Mouse (Mus musculus) thymus, adult 2 months (tissue): ENCODE data around the gene Thrap3. TPM values are rescaled to one million over a fixed set of nuclear protein-coding genes. Genes with fewer than 3 reads are reported as not detected.

Source experiments
- DNase-seq: peaks from one replicate; pipeline ENCODE4 v3.0.0; 2021
- H3K27ac ChIP-seq: fragments of 200-500 bp; 2 replicates; pipeline ENCODE4 v1.5.1; 2012; ENCODE audit warnings: low read length, control low read depth; ENCODE audit not compliant: control insufficient read depth, insufficient read depth
- H3K27me3 ChIP-seq: fragments of 200-500 bp; 2 replicates; pipeline ENCODE4 v1.6.1; 2012; ENCODE audit warnings: mild to moderate bottlenecking, low read length, moderate library complexity, mixed read lengths; ENCODE audit not compliant: control insufficient read depth, insufficient read depth
- H3K36me3 ChIP-seq: fragments of 200-500 bp; 2 replicates; pipeline ENCODE4 v1.6.1; 2012; ENCODE audit warnings: mild to moderate bottlenecking, low read length, moderate library complexity; ENCODE audit not compliant: control insufficient read depth, insufficient read depth
- H3K4me1 ChIP-seq: fragments of 200-500 bp; replicated peaks from 2 replicates; pipeline ENCODE4 v1.6.1; 2012; ENCODE audit warnings: low read length; ENCODE audit not compliant: control insufficient read depth, insufficient read depth
- H3K4me3 ChIP-seq: fragments of 200-500 bp; 2 replicates; pipeline ENCODE4 v1.5.1; 2012; ENCODE audit warnings: mild to moderate bottlenecking, low read length, control low read depth, moderate library complexity; ENCODE audit not compliant: control insufficient read depth, insufficient read depth
- CTCF ChIP-seq: fragments of 200-500 bp; IDR thresholded peaks from 2 replicates; pipeline ENCODE4 v1.5.1; 2012; ENCODE audit warnings: mild to moderate bottlenecking, control low read depth, low read length, moderate library complexity, borderline replicate concordance; ENCODE audit not compliant: control insufficient read depth, poor library complexity, insufficient read depth; ENCODE audit errors: extremely low read depth
- POLR2A ChIP-seq: fragments of 200-500 bp; IDR thresholded peaks from 2 replicates; pipeline ENCODE4 v1.6.1; 2012; ENCODE audit warnings: mild to moderate bottlenecking, low read length, control low read depth, moderate library complexity; ENCODE audit not compliant: control insufficient read depth, poor library complexity, insufficient read depth; ENCODE audit errors: extremely low read depth
- WGBS: fragments of 180-500 bp; shearing (Covaris S2); methylation state at CpG from one replicate; pipeline ENCODE4 v1.1.7; 2018; 5-methylcytosine and 5-hydroxymethylcytosine counted together
- polyA plus RNA-seq: library from polyadenylated mRNA; depleted of rRNA; stranded (reverse); fragments of >200 nt; gene quantifications from 2 replicates; pipeline ENCODE4 v1.2.3, GENCODE M21; 2012; rRNA removed

The Thrap3 gene
- polyA plus RNA-seq, 1 experiment = 91.8 TPM

GRCm38 (mm10) chr4:126120052-126120451 is 82.5 kb downstream of the Thrap3 start:
- no peak for TF ChIP-seq CTCF
- Histone ChIP-seq H3K27me3 (no peaks in the 10 kb centered on the region), H3K4me1 (no peaks in the 10 kb centered on the region), H3K4me3 (no peak overlapping the region), H3K36me3 (no peaks in the 10 kb centered on the region), H3K27ac (no peak overlapping the region)
- WGBS = 87% methylated on average over 5 of the region's 5 CpGs
- no peak for DNase-seq

- Histone ChIP-seq H3K27me3 (no peaks in the 10 kb centered on the region), H3K4me1 (no peaks in the 10 kb centered on the region), H3K4me3 (no peak overlapping the region), H3K36me3 (no peaks in the 10 kb centered on the region), H3K27ac (no peak overlapping the region)
- 92% methylated on average over 1 of the region's 1 CpGs for WGBS
- DNase-seq = no peak
- TF ChIP-seq POLR2A (no peak), CTCF (no peak)
Observed at GRCm38 (mm10) chr4:126119051-126119450, 83.5 kb downstream of the Thrap3 start.

GRCm38 (mm10) chr4:126118651-126119050 is 83.9 kb downstream of the Thrap3 start:
- no peaks in the 10 kb centered on the region for H3K27me3 ChIP-seq
- no peaks in the 10 kb centered on the region for H3K36me3 ChIP-seq
- DNase-seq = no peak
- no peak overlapping the region for H3K4me3 ChIP-seq
- TF ChIP-seq CTCF (no peak), POLR2A (no peak)
- H3K4me1 ChIP-seq = no peaks in the 10 kb centered on the region
- WGBS = 96% methylated on average over 4 of the region's 4 CpGs
- no peak overlapping the region for H3K27ac ChIP-seq

GRCm38 (mm10) chr4:126117116-126117515 is 85.4 kb downstream of the Thrap3 start:
- TF ChIP-seq POLR2A (no peak), CTCF (no peak)
- Histone ChIP-seq H3K4me3 (no peak overlapping the region), H3K27me3 (no peaks in the 10 kb centered on the region), H3K36me3 (no peaks in the 10 kb centered on the region), H3K27ac (no peak overlapping the region), H3K4me1 (no peaks in the 10 kb centered on the region; the same call in 1 of the 2 replicates)
- DNase-seq = no peak
- WGBS = 95% methylated on average over 8 of the region's 8 CpGs

GRCm38 (mm10) chr4:126115871-126116521 is 86.6 kb downstream of the Thrap3 start:
- peaks cover 4% of the 10 kb centered on the region for H3K4me1 ChIP-seq
- TF ChIP-seq POLR2A (no peak), CTCF (no peak)
- no peaks in the 10 kb centered on the region for H3K36me3 ChIP-seq
- no peak for DNase-seq
- H3K4me3 ChIP-seq = no peak overlapping the region
- no peak overlapping the region for H3K27ac ChIP-seq
- no peaks in the 10 kb centered on the region for H3K27me3 ChIP-seq
- WGBS = 79% methylated on average over 6 of the region's 6 CpGs

- TF ChIP-seq CTCF (no peak), POLR2A (no peak)
- H3K27ac ChIP-seq = no peak overlapping the region
- no peak overlapping the region for H3K4me3 ChIP-seq
- 97% methylated on average over 9 of the region's 9 CpGs for WGBS
- H3K4me1 ChIP-seq = peaks cover 9% of the 10 kb centered on the region
- no peaks in the 10 kb centered on the region for H3K27me3 ChIP-seq
- DNase-seq = no peak
- H3K36me3 ChIP-seq = no peaks in the 10 kb centered on the region
Observed at GRCm38 (mm10) chr4:126115411-126115810, 87.1 kb downstream of the Thrap3 start.

Other genes with a start within 250 kb of the Thrap3 start
- gene Csf3r, start 178.2 kb downstream of the Thrap3 start, polyA plus RNA-seq = 6.7 and 7.3 TPM in 2 replicates
- 56.2 and 70.7 TPM in 2 replicates for gene Mrps15, start 155.8 kb downstream of the Thrap3 start, polyA plus RNA-seq
- gene Oscp1, start 144.2 kb downstream of the Thrap3 start, polyA plus RNA-seq = 0.99 and 1.1 TPM in 2 replicates
- 41.0 and 41.7 TPM in 2 replicates for gene Lsm10, start 106.1 kb downstream of the Thrap3 start, polyA plus RNA-seq
- 36.5 and 43.1 TPM in 2 replicates for gene Stk40, start 98.8 kb downstream of the Thrap3 start, polyA plus RNA-seq
- gene Eva1b, start 55.0 kb downstream of the Thrap3 start, polyA plus RNA-seq = 94.3 and 95.2 TPM in 2 replicates
- 0.75 and 1.2 TPM in 2 replicates for gene Sh3d21, start 39.3 kb downstream of the Thrap3 start, polyA plus RNA-seq
- 74.6 and 84.2 TPM in 2 replicates for gene Map7d1, start 53.6 kb upstream of the Thrap3 start, polyA plus RNA-seq
- 48.0 and 55.1 TPM in 2 replicates for gene Trappc3, start 59.6 kb upstream of the Thrap3 start, polyA plus RNA-seq
- gene Col8a2, start 84.0 kb upstream of the Thrap3 start, polyA plus RNA-seq = 0.28 and 0.35 TPM in 2 replicates
- gene Adprhl2, start 118.9 kb upstream of the Thrap3 start, polyA plus RNA-seq = 66.0 and 67.9 TPM in 2 replicates
- 0.83 and 1.4 TPM in 2 replicates for gene Tekt2, start 122.9 kb upstream of the Thrap3 start, polyA plus RNA-seq
- gene Ago3, start 226.8 kb upstream of the Thrap3 start, polyA plus RNA-seq = 29.1 and 33.4 TPM in 2 replicates